Mouse (Mus musculus) left cerebral cortex, postnatal 10 days (tissue): ENCODE measurements at regions not wholly inside any gene's neighbourhood (a gene's known extent, or its start where the extent isn't known, plus 50 kb on each side); places are given as distances from the start of the nearest gene placed in this dataset.

ENCODE experiments used
- DNase-seq, 2 experiments: peaks; one replicate each; pipeline ENCODE4 v3.0.0; 2021 to 2022; ENCODE audit warnings: low spot score in 2 of 2, mixed read lengths in 1 of 2; ENCODE audit errors: extremely low spot score in 1 of 2
- intact Hi-C: fragments of 180-260 bp; cut with DNase I; formaldehyde crosslinking; loops from one replicate; pipeline ENCODE4 v1.15.1; 2025

DNA sequence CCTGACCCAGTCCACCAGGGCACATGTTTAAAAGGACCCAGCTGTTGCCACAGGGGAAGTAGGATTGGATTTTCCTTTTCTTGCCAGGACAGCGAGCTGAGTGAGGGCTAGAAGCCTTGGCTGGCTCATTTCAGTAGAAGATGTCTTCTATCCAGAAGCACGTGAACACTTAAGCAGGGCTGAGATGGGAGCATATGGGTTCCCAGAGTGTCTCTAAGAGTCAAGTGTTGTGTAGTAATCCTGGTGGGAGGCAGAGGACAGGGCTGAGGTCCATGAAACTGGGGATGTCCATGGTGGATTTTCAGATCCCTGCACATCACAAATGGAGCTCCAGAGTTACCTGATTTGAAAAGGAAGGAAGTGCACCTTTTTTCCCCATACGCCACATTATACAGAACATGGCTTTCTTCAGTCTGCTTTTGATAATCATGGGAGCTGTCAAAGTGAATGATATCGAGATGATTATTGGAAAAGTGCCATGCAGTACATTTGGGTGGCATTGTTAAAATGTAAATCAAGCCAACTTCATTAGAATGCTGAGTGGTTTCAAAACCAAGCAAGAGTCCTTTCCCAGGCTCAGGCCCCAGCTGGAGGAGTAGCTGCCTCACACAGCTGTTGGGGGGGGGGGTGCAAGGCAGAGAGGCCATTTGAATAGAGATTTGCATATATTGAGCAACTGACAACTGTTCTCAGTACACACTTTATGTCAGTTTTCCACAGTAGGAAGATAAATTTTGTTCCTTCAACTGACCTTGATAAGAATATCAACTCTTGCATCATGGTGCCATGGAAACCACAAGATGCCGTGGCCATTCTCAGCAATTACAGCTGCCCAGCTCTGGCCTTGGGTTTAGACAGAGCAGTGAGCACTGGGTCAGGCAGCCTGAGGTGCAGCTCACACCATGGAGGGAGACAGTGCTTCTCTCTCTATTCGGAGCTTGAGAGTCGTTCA is 81.7 kb downstream of the Slc35b3 start:
- intact Hi-C loops = no loop called here
- peak in 1 of 2 experiments; percentile 28 for DNase-seq

DNA sequence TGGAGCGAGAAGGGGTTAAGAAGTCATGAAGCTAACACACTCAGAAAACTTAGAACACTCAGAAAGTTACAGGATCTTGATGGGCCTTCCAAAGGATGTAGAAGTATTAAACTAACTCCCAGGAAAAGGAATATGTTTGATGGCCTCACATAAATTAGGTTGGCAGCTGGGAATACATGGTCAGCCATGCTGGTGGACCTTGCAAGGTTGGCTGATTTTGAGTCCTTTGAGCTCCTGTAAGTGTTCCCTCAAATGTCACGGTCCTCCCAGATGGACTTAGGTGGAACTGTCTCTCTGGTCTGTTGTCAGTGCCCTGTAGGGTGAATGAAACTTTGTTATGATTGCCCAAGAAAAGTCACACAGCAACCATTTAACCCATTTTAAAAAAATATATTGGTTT is 84.8 kb downstream of the Slc35b3 start:
- intact Hi-C loops = no loop called here

DNA sequence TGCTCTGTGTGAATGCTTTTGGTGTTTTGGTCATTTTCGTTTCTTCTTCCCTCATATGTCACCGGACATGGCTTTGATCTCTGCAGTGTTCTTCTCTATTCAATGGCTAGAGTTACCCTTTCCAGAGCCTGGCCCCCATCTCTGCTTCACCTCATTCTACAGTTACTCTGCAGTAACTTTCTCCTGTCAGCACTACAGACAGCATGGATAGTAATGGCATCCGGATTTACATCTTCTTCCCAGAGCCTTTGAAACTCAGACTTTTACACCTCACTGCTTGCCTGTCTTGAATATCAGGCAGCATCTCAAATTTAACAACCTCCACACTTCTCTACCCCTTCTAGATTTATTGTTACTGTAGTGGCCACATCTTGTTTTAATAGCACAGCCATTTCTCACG is 96.7 kb downstream of the Slc35b3 start:
- no peak for DNase-seq
- intact Hi-C loops = no loop called here

More for the DNA sequence above, 84.8 kb downstream of the Slc35b3 start:
- no peak for DNase-seq

DNA sequence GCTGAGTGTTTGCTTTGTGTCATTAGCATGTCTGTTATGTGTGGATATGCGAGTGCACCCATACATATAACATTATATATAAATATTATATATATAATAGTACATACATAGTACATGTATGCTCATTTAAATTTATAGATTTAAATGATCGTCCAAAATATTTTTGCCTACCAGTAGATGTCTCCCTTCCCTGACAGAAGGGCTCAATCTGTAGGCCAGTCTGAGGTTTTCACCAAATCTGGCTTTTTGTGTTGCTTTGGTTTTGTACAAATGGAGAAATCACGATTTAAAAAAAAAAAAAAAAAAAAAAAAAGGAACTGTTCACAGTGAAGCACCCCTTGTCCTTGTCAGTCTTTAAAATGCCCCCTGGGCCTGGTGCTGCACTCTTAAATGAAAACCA is 104.9 kb downstream of the Slc35b3 start:
- intact Hi-C loops = no loop called here
- DNase-seq = no peak

DNA sequence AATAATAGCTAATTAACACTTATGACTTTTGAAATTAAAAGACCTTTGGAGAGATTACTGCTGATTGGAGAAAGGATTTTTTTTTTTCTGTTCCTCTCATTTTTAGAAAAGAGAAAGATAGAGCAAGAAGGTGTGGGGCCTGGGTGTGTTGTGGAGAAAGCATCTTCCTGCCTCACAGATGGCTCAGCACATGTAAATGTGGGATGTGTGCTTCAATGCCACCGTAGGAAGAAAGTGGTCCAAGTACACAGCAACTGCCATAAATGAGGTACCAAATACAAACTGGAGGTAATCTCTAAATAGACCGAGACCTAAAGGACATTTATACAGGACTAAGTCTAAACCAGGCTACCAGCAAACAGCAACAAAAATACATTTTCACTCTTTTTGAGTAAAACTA is 105.7 kb downstream of the Slc35b3 start:
- no peak for DNase-seq

DNA sequence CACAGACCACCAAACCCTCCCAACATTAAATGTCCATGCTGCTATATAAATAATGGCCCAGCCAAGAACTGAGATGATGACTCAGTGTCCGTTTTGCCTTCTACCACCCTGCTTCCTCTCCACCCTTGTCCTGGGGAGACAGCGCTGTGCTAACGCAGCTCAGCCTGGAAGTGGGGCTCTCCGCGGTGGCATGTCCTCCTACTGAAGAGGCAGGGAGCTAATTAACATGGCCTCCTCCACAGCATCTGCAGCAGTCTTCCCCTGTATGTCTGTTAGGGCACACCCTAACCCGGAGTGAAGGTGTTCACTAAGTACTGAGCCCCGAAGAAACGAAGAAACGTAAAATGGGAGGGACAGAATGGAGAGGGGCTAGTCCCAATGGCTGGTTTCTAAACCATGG is 107.8 kb downstream of the Slc35b3 start:
- DNase-seq = no peak
- intact Hi-C loops = no loop called here

More for the DNA sequence above, 105.7 kb downstream of the Slc35b3 start:
- intact Hi-C loops = no loop called here

DNA sequence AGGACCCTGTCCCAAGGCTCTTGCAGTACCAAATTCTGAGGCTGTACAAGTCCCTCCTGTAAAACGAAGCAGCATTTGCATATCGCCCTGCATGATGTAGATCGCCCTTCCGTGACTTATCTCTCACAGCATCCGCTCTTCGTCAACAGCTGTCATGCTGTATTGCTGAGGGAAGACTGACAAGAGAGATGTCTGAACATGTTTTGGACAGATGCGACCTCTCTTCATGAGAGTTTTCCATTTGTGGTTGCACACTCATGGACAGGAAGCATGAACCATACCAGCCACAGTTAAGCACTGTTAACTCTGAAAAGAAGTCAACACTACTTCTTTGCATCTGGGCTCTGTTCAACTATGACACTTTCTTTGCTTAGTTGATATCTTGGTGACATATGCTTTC is 108.9 kb downstream of the Slc35b3 start:
- intact Hi-C loops = no loop called here
- DNase-seq = no peak

DNA sequence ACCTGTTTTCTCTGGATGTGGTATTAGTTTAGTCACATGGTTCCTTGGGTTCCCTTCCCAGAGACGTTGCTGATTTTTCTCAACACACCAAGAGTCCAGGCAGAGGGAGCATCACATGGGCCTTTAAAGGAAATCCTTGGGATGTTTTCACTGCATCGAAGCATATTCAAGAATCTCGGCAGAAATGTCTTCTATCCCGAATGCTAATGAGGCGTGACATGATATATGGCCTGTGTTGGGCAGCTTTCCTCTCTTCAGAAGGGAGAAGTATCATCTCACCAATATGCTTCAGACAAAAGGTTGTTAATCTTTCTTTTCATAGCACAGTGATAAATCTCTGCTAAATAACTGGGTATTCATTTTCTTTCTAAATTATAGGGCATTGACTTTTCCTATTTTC is 122.4 kb downstream of the Slc35b3 start:
- DNase-seq = no peak
- intact Hi-C loops = no loop called here

DNA sequence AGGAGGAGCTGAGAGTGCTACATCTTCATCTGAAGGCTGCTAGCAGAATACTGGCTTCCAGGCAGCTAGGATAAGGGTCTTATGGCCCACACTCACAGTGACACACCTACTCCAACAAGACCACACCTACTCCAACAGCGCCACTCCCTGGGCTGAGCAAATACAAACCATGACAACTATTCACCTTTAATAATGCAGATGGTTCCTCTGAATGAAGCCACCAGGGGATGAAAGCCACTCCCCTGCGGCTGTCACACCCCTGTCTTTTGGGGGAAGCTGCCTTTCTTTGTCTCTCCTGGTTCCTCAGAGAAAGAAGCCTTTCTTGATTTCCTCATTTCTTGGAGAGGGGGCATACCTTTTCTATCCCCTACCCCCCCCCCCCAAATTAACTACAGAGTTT is 135.0 kb downstream of the Slc35b3 start:
- DNase-seq = no peak
- intact Hi-C loops = no loop called here

DNA sequence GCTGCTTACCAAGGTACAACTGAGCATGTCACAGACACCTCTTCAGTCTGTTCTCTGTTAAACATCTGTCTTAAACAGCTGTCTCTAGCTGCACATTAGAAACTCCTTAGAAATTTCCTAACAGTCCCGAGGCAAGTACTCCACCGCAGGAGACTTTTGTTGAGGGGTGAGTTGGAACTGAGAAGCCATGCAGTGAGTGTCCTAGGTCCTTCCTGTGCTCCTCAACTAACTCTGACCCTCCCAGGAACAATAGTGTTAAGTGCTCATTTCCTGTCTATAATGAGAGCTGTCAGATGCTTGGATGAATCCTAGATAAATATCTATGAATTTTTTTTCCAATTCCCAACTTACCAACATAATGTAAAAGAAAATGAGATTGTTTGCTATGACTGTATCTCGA is 141.1 kb downstream of the Slc35b3 start:
- intact Hi-C loops = no loop called here

DNA sequence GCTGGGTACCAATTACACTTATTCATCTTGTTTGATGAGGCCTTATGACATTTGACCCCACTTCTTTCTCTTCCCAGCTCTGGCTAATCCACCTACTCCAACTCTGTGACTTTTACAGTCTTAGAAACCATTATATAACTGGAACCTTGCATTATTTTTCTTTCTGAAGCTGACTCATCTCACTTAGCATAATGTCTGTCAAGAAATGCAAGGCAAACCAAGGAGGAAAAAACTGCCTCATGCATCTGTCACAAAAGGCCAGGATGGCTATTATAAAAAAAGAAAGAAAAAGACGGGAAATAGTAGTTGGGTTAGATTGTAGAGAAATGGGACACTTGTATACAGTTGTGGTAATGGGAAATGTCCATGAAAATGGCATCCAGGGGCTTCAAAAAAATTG is 141.9 kb downstream of the Slc35b3 start:
- intact Hi-C loops = no loop called here
- DNase-seq = no peak

More for the DNA sequence above, 141.1 kb downstream of the Slc35b3 start:
- DNase-seq = no peak

DNA sequence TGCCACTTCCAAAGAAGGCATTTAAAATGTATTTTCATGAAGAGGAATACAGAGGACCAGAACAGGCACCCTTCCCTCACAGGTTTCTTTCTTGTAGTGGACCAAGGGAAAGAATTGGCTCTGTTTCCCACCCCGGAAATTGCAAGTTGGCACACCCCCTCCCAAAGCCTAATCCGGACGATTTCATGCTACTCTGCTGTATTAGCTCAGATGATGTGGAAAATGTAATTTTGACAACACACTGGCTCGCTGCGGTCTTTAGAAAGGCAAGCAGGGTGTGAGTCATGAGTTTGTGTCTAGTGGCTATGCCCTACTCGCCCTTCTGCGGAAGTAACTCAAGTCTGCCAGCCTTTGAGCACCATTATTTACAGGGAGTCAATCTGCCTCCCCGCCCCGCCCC is 144.4 kb downstream of the Slc35b3 start:
- intact Hi-C loops = no loop called here
- DNase-seq = no peak

DNA sequence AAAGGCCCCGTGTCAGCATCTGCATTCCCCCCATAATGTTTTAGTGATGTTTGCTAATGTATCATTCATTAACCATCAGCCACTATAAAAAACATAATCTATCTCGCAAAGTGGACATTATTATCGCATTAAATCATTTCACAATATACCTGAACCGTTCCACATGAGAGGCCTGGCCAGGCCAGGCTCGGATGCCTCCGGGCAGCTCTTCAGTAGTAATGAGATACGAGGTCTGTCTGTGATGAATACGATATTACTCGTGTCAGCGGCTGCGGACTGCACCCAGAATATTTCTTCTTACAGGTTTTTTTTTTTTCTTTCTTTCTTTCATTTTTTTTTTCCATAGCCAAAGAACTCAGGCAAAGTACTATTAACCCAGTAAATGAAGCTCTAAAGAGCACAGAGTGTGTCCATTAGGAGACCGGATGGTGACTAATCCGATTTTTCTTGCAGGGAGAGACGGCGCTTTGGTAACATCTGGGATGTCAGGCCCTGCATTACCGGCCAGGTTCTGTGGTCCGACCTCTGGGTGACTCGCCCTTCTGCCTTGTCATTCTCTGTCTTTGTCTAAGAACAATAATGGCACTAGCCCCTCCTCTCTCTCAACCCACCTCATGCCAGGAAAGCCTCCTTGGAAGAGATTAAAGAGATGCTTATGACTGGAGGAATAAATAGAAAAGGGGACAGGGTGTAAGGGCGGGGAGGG is 145.5 kb downstream of the Slc35b3 start:
- intact Hi-C loops = no loop called here
- DNase-seq = no peak

DNA sequence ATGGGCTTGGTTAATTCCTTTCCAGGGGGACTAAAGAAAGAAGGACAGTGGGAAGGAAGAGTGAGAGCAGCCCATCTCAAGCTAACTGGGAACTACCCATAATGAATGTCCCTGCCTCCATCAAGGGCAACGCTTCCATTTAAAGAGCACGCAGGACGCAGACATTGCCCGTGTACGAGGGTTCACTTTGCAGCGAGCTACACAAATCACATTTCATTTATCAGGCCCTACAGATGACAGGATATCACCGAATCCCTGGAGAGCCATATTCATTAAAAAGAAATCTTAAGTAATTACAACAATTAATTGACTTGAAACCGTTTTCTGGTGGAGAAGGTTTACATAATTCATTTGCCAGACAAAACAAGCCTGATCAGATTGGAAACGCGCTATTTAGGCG is 139.7 kb upstream of the Eef1e1 start:
- intact Hi-C loops = no loop called here
- no peak for DNase-seq

DNA sequence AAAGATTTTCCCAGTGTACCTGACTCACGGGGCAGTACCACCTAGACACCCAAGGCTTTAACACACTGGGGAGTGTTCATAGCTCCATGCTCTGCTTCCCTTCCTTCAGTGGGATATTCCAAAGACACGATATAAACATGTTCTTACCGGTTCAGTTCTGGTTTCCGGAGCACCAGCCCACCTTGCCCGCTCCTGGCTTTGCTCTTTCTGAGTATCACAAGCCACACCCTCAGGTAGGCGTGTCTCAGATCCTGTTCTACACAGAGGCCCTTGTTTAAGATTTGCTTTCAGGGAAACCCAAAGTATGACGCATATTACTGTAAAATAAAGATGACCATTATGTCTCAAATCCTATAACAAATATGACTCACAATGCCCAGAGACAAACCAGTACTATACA is 134.6 kb upstream of the Eef1e1 start:
- intact Hi-C loops = no loop called here
- DNase-seq = no peak

DNA sequence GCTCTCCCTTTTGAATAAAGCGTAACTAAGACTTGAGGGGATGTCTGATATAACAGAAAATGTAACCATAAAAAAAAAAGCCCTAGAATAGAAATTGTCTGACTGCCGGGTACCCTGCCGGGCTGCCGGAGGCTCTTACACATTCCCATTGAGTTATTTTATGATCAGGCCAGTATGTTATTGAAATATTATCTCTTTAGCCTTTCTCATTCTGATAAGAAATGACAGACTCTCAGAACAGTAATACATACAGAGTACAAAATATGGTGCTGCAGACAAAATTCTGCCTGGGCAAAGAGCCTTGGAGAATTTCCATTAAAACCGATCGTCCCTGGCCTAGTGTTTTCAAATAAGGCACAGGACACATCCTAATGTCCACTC is 121.8 kb upstream of the Eef1e1 start:
- intact Hi-C loops = no loop called here
- no peak for DNase-seq

DNA sequence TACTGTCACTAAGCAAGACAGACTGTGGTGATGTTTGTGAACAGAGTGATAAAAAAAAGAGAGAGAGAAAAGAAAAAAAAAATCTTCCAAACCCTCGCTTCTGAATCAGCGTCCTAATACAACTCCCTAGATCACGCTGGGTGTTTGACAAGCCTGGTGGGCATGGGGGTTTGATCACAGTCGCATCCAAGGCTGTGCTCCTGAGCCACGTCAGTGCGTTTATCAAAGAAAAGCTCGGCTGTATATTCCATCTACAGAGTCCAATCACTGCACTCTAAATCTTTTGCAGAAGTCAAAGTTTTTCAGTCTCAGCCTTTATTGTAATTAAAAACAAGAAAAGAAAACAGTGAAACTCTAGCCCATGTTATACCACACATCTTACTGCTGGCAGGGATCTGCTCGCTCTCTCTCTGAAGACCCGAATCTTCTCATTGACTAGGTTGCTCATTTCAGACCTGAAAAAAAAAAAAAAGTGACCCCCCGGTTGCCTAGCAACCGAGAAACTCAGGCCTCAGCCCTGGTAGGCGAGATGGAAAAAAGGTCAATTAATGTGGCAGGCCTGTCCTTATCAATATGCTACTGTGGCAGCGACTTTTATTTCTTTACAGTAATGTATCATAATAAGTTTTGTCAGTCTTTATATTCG is 121.2 kb upstream of the Eef1e1 start:
- no peak for DNase-seq
- intact Hi-C loops = no loop called here

DNA sequence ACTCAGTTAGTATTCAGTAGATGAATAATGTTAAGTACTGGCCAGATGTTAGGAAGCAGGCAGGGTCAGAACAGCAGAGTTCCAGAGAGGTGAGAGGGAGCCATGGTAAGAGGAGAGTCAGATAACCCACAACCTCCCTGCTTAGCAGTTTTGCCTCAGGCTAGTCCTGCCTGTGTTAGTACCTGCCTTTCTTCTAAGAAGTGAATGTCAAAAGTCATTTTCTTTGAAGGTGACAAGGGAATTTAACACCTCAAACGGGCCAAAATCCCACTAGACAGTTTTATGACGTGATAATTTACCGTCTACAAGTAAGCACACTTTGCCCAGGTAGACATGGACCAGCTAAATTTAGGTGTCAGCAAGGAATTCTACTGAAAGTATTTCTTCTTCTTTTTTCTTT is 117.7 kb upstream of the Eef1e1 start:
- intact Hi-C loops = no loop called here
- no peak for DNase-seq

DNA sequence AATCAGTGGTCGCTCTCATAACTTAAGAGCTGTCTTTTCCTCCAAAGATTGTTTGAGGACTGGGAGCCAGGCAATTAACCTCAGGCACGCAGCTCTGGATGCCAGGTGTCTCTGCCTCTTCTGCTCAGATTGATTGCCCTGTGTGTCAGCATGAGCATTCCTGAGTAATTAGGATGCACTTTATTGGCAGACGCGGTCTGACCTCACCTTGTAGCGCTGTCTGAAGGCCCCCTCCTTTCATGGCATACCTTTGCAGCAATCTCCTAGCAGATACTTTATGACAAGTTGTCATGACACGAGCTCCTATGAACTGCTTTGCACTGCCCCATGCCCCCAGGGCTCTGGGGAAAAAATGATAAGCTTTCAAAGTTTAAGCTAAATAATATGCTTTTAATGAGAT is 114.1 kb upstream of the Eef1e1 start:
- intact Hi-C loops = no loop called here
- DNase-seq = no peak

DNA sequence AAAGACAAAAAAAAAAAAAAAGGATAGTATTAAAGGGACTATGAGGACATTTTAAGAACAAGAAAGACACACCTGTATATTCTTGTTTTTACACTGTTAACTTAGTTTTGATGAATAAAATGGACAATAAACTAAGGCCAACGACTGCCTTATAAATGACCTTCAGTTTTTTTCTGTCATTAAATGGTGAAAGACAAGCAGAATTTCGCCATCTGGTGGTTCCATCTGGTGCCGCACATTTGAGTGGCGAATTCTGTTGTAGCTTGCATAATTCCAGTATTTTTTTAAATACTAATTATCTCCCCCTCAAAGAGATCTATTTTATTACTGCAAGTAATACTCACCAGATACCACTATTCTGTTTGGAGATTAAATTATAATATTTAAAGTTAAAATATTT is 107.3 kb upstream of the Eef1e1 start:
- peak in 1 of 2 experiments; percentile 32 for DNase-seq
- intact Hi-C loops = no loop called here
